Mouse (Mus musculus) C2C12 (cell line): ENCODE results near the gene Ttyh1.

Experiments
- CEBPB ChIP-seq: IDR thresholded peaks from one replicate; pipeline ENCODE4 v1.6.1; 2011; ENCODE audit warnings: low read depth, mild to moderate bottlenecking, control low read depth, moderate library complexity
- CTCF ChIP-seq: IDR thresholded peaks from one replicate; pipeline ENCODE4 v1.5.1; 2011; ENCODE audit not compliant: control insufficient read depth, insufficient read depth, insufficient read length
- MAX ChIP-seq: IDR thresholded peaks from one replicate; pipeline ENCODE4 v1.6.1; 2011; ENCODE audit warnings: mild to moderate bottlenecking, control low read depth
- MYOD1 ChIP-seq: IDR thresholded peaks from one replicate; pipeline ENCODE4 v1.6.1; 2011; ENCODE audit warnings: low read depth; ENCODE audit not compliant: control insufficient read depth, insufficient read length
- MYOG ChIP-seq: IDR thresholded peaks from one replicate; pipeline ENCODE4 v1.6.1; 2011; ENCODE audit not compliant: control insufficient read depth, insufficient read length; ENCODE audit errors: extremely low read depth
- USF1 ChIP-seq: IDR thresholded peaks from one replicate; pipeline ENCODE4 v1.6.1; 2011; ENCODE audit warnings: low read depth, mild to moderate bottlenecking, control low read depth, moderate library complexity

- TF ChIP-seq CTCF (peak; percentile 71), USF1 (no peak), MYOD1 (no peak), MAX (no peak), MYOG (no peak), CEBPB (no peak)
Observed at GRCm38 (mm10) chr7:4145552-4146190, 26.5 kb downstream of the Ttyh1 start.
